Mouse (Mus musculus) ovary, postnatal 10 days (tissue): ENCODE measurements around the gene B4gat1.
A peak's percentile ranks its signal among the peaks of the same experiment; 100 is the strongest.

Experiments used
- DNase-seq: peaks from one replicate; pipeline ENCODE4 v3.0.0; 2022; ENCODE audit warnings: low spot score

B4gat1 gene

GRCm38 (mm10) chr19:5058801-5059771, 20.5 kb downstream of the B4gat1 start:
- no peak for DNase-seq

GRCm38 (mm10) chr19:5060365-5061330, 22.0 kb downstream of the B4gat1 start:
- no peak for DNase-seq

- no peak for DNase-seq
Observed at GRCm38 (mm10) chr19:5062041-5062440, 23.4 kb downstream of the B4gat1 start.

- DNase-seq: peak; percentile 21
Observed at GRCm38 (mm10) chr19:5062446-5062845, 23.8 kb downstream of the B4gat1 start.

- DNase-seq: no peak
Observed at GRCm38 (mm10) chr19:5065104-5065503, 26.5 kb downstream of the B4gat1 start.

GRCm38 (mm10) chr19:5067040-5067799, 28.6 kb downstream of the B4gat1 start:
- no peak for DNase-seq

GRCm38 (mm10) chr19:5067867-5068569, 29.4 kb downstream of the B4gat1 start, which contains the start of gene Cd248:
TSS of gene Cd248 (plus strand) at chr19:5068078.
- no peak for DNase-seq

GRCm38 (mm10) chr19:5068570-5069234, 30.1 kb downstream of the B4gat1 start:
- no peak for DNase-seq

GRCm38 (mm10) chr19:5069486-5069885, 30.9 kb downstream of the B4gat1 start:
- no peak for DNase-seq

- DNase-seq: no peak
Observed at GRCm38 (mm10) chr19:5069978-5070377, 31.4 kb downstream of the B4gat1 start.

- DNase-seq: no peak
Observed at GRCm38 (mm10) chr19:5071077-5071476, 32.5 kb downstream of the B4gat1 start.

- no peak for DNase-seq
Observed at GRCm38 (mm10) chr19:5071545-5072369, 33.1 kb downstream of the B4gat1 start.

GRCm38 (mm10) chr19:5072389-5073019, 33.9 kb downstream of the B4gat1 start:
- DNase-seq: no peak

GRCm38 (mm10) chr19:5073028-5073427, 34.4 kb downstream of the B4gat1 start:
- DNase-seq: no peak

GRCm38 (mm10) chr19:5073518-5073917, 34.9 kb downstream of the B4gat1 start:
- no peak for DNase-seq

- DNase-seq: no peak
Observed at GRCm38 (mm10) chr19:5079279-5079678, 40.7 kb downstream of the B4gat1 start.

- DNase-seq: no peak
Observed at GRCm38 (mm10) chr19:5082005-5082404, 43.4 kb downstream of the B4gat1 start.

- DNase-seq: no peak
Observed at GRCm38 (mm10) chr19:5082596-5082995, 44.0 kb downstream of the B4gat1 start.
